Mouse (Mus musculus) urinary bladder, postnatal 36 days (tissue): ENCODE results near the gene Epb41l2.

Experiments used
- DNase-seq, 2 experiments: peaks; one replicate each; pipeline ENCODE4 v3.0.0; 2022; ENCODE audit warnings: low spot score in 2 of 2, mixed read lengths in 1 of 2

Gene Epb41l2

GRCm38 (mm10) chr10:25359208-25359958, at the start of gene Epb41l2:
Gene Epb41l2 (plus strand): TSS chr10:25359798.
- DNase-seq: peak; percentile 94 to 95

DNA sequence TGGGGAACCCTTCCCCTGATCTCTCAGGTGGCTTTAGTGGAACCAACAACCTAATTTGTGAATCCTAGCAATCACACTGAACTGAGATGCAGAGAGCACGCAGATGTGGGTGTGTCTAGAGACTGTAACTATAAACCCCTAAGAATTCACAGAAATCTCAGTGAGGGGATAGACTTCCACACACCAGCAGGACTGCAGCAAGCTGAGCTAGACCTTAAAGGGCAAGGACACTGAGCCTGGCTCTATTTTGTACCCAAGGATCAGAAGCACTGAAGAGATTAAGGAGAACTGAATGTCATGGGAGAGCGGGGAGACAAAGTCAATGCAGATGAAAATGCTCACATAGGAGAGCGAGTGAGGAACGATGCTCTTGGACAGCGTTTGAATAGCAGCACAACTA, 49.6 kb upstream of the Epb41l2 start:
- no peak for DNase-seq

GRCm38 (mm10) chr10:25310736-25311135, 48.9 kb upstream of the Epb41l2 start:
- no peak for DNase-seq

- no peak for DNase-seq
Observed at GRCm38 (mm10) chr10:25311554-25312212, 47.9 kb upstream of the Epb41l2 start.

DNA sequence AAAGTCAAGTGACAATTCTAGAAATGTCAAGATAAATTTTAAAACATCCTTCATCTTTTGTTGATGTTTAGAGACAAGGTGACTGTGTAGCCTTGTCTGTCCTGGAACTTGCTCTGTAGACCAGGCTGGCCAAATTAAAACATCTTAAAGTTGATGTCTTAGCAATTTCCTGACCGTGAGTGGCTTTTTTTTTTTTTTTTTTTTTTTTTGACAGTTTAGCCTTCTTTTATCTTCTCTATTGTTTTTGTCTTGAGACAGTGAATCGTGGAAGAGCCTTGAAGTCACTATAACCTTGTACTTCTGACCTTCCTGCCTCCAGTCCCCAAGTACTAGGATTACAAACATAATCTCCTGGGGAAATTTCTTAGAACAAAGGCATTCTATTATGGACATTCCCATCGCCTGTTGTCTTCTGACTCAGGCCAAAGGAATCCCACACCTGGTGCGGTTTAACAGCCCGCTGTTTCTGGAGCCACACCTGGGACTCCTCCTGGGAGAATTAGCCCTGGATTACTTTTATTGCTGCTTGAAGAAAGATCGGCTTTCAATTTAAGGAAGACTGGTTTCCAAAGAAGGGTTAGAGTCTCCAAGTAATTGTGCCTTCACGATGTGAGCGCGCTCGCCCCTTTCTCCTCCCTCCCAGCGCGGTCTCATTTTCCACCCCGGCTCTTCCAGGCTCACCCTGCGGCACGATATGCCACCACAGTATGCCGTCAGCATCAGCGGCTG, 45.6 kb upstream of the Epb41l2 start:
- no peak for DNase-seq

DNA sequence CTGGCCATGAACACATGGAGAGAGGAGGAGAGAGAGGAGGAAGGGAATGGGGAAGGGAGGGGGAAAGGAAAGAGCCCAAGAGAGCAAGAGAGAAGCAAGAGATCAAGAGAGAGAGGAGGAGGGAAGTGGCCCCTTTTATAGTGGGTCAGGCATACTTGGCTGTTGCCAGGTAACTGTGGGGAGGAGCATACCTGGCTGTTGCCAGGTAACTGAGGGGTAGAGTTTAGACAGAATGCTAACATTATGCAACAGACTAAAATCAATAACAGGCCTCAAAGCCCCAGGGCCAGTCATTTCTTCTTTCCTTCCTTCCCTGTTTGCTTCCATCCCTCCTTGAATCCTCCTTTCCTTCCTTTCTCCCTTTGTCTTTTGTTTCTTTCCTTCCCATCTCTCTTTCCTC, 41.9 kb upstream of the Epb41l2 start:
- no peak for DNase-seq

GRCm38 (mm10) chr10:25318405-25318804, 41.2 kb upstream of the Epb41l2 start:
- DNase-seq: no peak

GRCm38 (mm10) chr10:25319531-25319930, 40.1 kb upstream of the Epb41l2 start:
- no peak for DNase-seq

- no peak for DNase-seq
Observed at GRCm38 (mm10) chr10:25321198-25321597, 38.4 kb upstream of the Epb41l2 start.

GRCm38 (mm10) chr10:25325690-25326089, 33.9 kb upstream of the Epb41l2 start:
- peak in 1 of 2 experiments; percentile 21 for DNase-seq

DNA sequence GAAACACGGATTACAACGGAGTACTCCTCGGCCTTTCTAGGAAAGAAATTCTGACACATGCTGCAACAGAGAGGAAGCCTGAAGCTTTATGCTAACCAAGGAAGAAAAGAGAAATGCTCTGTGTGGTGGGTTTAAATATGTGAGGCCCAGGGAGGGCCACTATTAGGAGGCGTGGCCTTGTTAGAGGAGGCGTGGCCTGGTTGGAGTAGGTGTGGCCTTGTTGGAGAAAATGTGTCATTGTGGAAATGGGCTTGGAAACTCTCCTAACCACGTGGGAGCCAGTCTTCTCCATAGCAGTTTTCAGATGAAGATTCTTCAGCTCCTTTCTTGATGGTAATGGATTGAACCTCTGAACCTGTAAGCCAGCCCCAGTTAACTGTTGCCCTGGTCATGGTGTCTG, 32.1 kb upstream of the Epb41l2 start:
- DNase-seq: no peak

DNA sequence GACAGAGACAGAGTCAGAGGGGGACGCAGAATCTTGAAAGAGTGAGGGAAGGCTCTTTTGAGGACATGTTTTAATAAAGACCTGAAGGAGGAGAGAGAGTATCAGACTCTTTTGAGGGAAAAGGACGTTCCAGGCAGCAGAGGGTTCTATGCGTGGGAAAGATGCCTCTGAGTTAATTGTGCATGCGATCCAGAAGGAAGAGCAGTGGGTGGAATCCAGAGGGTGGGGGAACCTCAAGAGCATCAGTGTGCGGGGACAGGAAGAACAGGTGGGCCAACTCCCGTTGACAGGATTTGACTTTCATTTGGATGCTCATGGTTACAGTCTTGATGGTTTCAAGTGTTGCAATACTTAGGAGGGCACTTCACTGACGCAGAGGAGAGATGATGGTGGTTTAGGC, 29.5 kb upstream of the Epb41l2 start:
- no peak for DNase-seq

DNA sequence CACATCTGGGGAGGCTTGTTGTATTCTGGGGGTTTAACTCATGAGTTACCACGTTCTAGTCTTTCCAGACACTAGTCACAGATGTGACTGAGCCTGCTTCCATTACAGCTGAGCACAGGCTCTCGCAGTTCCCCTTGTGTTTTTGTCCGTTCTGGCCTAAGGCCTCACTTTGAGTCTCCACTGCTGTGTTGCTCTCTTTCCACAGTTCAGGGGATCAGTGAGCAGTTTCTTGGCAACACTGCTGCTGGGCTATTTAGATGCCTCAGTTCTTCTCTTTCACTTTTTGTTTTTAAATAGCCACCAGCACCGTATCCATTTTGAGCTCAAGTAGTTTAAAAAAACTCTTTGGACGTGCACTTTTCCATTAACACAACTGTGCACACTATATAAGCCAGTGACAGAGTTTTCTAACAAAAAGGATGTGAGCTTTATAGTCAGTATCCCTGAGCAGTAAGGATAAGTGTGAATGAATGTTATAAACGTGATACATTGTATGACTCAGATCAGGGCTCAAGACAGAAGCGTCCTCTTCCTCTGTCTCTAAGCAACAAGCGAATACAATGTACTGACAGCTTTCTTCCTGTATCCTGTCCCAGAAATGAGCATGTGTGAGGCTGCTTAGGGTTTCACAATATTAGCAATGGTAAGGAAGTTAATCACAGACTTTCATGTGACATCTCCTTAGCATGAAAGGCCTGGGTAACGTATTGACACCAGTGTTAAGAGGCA, 28.1 kb upstream of the Epb41l2 start:
- DNase-seq: no peak

- DNase-seq: no peak
Observed at GRCm38 (mm10) chr10:25333390-25334079, 26.1 kb upstream of the Epb41l2 start.

- DNase-seq: no peak
Observed at GRCm38 (mm10) chr10:25340675-25341074, 18.9 kb upstream of the Epb41l2 start.

DNA sequence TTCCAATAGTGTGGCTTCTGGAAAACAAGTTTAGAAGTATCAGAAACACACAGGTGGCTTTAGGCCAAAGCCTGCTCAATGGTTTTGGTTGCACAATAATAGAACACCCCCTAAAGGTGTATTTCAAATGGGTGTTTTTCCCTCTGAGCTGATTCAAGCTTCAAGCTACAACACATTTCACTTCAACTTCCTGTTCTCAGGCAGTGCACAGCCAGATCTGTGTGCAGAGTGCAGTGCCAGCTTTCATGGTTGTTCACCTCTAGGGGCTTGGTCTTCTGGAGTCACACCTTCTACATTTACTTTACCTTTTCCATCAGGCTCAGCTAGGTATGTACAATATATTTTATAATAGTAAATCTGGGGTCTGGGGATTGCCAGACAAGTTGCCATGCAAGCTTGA, 16.8 kb upstream of the Epb41l2 start:
- no peak for DNase-seq

GRCm38 (mm10) chr10:25353941-25354340, 5.7 kb upstream of the Epb41l2 start:
- no peak for DNase-seq

DNA sequence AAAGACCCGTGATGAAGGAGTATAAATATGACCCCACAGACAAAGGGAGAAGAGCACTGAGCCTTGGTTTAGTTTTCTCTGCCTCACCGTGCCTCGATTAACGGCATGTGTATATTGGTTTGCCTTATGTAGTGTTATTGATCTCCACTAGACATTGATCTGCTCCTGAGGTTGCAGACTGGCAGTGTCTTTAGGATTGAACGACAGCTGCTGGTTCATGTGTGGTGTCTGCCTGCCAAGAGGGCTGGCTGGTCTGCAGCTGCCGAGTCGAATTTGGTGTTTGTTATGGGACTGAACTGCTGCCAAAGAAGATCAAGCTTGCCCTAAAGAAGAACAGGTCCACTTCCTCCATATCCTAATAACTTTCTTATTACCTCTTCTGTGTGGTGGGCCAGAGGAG, 5.2 kb upstream of the Epb41l2 start:
- DNase-seq: no peak

DNA sequence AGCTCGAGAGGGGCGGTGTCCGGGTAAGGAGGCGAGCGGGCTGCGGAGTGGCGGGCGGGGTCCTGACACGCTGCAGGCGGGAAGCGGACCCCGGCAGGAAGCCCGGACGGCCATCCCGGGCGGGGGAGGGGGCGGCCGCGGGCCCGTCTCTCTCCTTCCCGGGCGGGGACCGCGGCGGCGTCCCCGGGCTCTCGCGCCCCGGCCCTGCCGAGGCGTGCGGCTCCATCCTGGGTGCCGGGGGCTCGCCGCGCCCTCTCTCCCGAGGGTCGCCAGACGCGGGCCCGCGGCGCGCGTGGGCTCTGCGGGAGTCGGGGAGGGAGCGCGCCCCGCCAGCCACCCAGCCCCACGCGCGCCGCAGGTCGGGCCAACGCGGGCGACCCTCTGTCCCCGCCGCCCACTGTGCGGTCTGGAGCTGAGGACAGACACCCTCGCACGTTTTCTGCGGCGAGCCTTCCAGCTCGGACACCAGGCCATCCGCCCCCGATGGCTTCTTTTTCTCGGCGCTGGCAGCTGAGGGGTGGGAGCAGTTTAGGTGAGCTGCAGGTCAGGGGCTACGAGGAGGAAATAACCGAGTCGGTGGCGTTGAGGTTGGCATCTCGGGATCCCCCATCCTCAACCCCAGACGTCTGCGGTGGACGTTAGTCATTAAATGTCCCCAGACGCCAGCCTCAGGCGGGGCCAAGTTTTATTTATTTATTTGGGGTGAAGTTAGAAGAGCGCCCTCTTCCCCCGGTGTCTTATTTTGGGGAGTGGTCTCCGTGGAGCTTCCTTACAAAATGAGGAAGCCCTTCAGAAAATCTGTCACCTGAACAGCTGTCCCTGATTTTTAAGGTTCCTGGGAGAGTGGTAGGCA, 587 bp downstream of the Epb41l2 start:
- peak in 1 of 2 experiments; percentile 15 for DNase-seq

DNA sequence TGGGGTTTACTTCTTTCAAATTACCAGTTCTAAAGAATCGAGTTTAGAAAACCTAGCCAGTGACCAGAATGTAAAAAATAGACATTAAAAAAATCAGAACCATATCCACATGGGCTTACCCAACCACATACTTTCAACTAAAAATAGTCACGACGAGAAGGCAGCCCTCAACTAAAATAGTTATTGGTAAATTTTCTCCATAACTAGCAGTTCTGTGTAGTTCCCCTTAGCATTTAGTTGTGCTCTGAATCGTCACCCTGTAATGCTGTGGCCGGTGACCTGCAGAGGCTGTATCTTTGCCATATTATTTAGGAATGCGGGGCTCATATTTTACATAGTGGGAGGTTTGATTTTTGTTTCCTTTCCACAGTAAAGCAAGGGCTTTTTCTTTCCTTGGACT, 2.6 kb downstream of the Epb41l2 start:
- DNase-seq: no peak
